Mouse (Mus musculus): ENCODE results near the gene Tub.

Tub gene

DNA sequence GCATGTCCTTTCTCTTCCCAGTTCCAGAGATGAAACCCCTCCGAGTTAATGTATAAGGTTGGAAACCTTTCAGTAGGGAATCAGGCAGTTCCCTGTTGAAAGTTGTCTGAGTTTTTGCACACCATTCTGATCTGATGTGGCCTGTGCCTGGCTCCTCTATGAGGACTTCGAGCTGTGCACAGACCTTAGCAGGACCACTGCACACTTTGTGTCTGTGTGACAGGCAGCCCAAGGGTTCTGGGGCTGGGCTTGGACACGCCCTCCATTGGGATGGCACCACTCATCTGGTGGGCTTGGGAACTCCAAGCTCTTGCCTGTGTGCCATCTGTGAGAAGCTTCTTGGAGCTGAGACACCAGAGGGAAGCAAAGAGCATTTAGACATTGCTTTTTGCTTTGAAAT is 81.2 kb downstream of the Tub start:
- no peak for DNase-seq

DNA sequence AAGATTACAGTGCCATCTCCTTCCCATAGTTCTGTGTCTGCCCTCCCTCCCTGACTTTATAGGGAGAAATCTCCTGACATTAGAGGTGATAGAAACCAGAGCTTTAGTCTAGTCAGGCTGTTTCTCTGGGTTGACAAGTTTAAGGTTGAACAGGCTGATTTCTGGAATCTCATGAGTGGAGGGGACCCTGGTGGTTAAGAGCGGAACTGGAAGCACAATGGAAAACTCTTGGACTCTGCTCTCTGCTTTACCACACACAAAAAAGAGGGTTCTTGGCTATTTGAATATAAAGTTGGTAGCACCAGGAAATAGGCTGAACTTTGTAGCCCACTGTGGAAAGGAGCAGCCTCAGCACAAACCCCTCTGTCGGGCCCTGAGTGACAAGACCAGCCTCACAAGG is 81.9 kb downstream of the Tub start:
- no peak for DNase-seq

DNA sequence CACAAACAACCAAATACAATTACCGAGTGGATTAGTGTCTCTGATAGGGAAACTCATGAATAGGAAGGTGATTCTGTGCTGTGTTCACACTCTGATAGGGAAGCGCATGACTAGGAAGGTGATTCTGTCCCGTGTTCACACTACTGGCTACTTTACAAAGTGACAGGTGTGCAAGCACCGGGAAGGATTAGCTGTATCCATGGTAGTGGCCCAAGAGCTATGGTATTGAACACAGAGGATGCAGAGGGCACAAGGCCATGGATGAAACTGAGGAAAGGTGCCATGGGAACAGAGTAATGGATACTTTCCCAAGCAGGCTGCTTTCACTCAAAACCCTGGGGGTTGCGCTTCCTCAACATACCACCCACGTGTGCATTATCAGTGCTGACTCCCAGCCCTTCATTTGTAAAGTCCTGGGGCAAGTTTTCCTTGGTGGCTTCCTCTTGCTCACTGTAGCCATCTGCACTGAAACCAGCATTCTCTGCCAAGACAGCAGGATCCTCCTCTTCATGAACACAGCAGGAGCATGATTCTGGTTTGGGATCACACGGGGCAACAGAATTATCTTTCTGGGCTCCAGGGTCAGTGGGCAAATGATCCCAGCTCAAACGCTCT is 88.1 kb downstream of the Tub start:
- no peak for DNase-seq

DNA sequence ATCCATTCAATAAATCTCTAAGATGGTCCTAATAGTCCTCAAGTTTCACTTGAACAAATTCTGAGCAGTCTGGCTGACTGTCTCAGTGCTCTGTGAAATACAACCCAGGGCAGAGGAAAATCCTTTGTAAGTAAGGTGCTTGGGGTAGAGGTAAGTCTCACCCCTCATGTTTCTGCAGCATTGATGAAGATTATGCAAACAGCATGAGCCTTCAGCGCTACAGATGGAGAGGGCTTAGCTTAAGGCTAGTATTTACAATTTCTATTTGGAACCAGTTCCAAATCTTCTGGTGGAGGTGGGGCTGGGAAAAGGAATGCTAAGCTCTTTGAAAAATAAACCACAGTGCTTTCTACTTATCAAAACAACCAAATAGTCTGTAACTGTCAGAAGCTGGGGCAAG is 88.8 kb downstream of the Tub start:
- no peak for DNase-seq

DNA sequence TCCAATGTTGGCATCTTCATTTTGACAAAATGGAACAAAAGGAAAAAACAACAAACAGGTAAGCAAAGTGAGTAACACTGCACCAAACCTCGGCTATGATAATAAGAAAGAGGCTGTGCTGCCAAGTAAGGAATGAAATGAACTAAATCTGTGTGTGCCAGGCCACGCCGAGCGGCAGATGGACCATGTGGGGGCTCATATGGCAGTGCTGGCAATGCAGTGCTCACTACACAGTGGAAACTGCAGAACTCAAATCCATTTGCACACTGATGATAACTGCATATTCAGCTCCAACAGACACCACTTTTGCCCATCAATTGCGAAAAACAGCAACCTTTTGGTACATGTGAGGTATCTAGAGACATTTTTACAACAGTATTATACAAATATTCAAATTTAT is 89.3 kb downstream of the Tub start:
- no peak for DNase-seq

DNA sequence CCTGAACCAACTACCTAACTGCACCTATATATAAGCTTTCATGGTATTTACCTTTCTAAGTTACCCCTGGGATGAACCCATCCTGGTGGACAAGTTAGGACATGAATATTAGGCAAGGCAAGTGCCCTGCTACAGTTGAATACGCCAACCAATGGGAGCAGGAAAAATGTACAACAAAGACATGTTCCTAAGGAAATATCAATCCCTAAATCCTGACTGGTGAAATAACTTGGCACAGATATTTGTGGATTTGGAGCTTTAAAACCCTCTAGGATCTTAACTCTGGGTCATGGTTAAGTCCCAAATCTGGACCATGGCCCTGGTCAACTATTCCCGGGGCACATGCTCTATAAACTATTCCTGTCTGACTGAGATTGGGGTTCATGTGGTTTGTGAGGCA is 95.7 kb downstream of the Tub start:
- DNase-seq, result no peak

DNA sequence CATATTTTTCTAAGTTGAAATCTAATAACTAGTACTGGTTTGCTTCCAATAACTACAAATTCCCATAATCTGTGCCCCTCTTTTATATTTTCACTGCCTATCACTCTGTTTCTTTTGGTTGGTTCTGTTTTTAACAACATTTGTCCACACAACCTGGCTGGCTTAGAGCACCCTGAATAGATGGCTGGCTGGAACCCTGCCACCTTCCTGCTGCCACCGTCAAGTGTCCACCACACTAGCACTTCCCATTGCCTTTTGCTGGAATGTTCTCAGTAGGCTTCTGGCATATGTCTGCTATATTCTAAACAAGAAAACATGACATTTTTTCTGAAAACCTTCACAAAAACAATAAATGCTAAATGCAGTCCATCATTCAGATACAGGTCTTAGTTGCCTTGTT is 100.7 kb downstream of the Tub start:
- no peak for DNase-seq

DNA sequence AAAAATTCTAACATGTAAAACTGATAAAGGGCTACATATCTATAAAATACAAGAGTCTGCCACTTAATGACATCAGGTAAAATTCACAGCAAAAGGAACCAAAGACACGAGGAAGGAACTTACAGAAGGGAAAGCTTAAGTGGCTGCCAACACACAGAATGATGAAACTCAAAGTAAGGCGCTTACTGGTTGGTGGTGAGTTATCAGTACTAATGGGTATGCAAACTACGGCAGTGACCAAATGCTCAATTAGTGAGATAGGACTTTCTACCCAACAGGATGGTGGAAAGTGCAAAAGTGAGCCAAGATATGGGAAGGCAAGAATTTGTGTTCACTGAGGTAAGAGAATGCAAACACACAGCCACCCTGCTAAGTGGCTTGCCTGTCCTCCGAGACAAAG is 109.4 kb downstream of the Tub start:
- no peak for DNase-seq

DNA sequence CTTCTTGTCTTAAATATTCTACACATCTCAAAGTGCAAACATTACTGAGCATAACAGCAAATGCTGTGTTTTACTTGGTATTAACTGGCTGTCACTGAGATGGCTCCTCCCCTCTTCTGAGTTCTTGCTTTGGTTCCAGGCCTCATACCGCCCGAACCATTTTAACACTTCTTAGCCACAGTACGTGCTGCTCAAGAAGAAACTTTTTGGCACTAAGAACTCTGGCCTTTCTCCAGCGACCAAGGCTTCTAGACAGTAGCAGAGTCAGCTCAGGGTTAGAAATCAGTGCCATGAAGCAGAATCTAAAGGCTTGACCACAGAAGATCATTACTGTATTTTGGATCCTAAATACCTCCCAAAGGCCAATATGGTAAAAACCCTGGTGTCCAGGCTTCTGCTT is 119.5 kb downstream of the Tub start:
- DNase-seq, result no peak

DNA sequence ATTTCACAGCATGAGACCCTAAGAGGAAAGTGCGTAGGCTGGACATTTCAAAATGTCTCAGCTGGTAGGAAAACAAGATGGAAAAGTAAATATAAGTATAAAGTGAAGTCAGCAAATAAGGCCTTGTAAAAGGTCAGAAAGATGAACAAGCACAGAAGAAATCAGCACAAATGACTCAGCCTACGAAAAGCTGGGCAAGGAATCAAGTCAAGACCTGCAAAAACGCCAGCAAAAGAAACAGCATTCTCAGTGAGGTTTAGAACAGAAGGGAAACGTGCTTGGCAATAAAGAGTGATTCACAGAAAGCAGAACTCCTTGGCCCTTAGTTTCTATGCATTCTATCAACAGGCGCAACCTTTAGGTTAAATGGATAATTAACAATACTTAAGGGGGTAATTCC is 122.2 kb downstream of the Tub start:
- DNase-seq, result no peak

DNA sequence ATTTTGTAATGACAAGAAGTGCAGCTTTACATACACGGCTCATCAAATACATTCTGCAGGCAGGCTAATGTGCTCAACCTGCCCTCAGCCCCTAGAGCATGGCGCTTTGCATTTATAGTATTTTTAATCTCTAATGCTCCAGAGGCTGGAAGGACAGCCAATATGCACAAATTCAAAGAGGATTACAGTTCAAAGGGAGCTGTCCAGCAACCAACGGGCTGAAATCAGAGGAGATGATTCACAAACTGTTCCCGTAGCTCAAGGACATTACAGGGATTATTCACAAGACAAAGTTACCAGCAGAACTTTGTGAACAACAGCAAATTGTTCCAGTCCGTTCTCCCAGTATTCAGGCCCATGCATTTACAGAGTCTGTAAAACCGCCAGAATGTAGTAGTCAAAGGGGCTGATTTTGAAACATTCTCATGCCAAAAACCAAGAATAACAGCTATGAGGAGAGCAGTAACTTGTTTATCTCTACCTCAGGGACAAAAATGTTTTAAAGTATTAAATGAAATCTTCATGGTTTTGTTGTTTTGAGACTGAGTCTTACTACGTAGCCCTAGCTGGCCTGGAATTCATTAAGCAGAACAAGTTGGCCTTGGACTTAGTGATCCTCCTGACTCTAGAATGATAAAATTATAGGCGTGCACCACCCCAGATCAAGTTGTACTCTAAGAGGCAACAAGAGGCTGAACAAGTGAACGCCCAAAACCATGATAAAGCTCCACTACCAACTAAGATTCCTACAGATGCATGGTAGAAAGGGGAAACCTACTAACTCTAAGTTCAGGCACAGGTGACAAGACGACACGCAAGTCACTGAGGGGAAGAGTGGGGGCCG is 132.4 kb downstream of the Tub start:
- DNase-seq, result no peak

DNA sequence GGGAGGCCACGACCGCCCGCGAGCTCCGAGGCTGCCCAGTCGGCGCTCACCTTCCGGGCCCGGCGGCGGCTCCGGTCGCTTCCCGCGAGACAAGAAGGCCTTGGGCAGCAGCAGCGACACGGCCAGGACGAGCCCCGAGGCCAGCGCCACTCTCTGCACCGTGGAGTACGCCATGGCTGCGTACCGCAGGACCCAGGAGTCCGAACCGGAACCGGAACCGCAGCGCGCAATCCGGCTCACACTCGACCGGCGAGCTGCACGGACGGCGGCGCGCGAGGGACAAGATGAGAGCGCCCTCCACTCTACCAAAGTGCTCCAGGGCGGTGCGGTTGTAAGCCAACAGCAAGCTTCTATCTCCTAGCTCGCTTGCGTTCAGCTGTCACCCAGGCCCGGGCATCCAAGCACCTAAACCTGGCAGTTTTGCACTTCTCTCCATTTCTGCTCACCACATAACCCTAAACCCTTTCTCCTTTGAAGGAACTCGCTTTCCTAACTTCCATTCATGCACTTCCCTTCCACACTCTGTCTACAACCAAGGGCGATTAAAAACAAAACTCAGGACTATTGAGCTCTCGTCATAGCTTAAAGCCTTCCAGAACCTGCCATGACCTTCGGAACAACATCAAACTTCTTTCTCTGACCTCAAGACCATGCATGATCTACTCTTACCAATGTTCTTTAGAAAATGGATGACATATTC is 133.1 kb downstream of the Tub start, which contains the start of gene Ric3:
Ric3 (minus strand) TSS at position 219 of the 700 bp plus-strand sequence.
- peak; percentile 38 for DNase-seq

DNA sequence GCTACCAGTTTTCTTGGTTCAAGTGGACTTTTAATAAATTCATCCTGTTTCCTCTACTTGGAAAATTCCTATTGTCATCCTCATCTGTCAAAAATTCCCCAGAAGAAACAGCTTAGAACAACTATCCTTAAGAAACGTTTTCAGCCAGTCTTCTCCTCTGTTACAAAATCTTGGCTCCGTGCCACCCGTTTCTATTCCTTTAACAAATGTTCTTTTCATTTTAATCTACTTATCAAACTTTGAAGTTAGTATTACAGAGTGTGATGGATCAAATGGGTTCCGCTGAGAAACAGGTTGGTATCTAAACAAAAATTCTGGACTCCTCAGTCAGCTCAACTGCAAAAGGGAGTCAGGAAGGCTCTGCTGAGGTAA is 133.7 kb downstream of the Tub start:
- no peak for DNase-seq
